Mouse (Mus musculus) cerebellum, adult 2 months (tissue): ENCODE data around the gene Rgsl1. TPM values are rescaled to one million over a fixed set of nuclear protein-coding genes. Genes with fewer than 3 reads are reported as not detected.

Source experiments
- DNase-seq, 2 experiments: peaks; one replicate each; pipeline ENCODE4 v3.0.0; 2021
- H3K27ac ChIP-seq: fragments of 200-500 bp; 2 replicates; pipeline ENCODE4 v1.5.1; 2012; ENCODE audit warnings: low read length, control low read depth, inconsistent platforms; ENCODE audit not compliant: insufficient read depth
- H3K27me3 ChIP-seq: fragments of 200-500 bp; 2 replicates; pipeline ENCODE4 v1.6.1; 2012; ENCODE audit warnings: inconsistent platforms, mild to moderate bottlenecking, low read length, moderate library complexity; ENCODE audit not compliant: control insufficient read depth, insufficient read depth
- H3K4me1 ChIP-seq: fragments of 200-500 bp; 2 replicates; pipeline ENCODE4 v1.6.1; 2011; ENCODE audit warnings: low read length; ENCODE audit not compliant: control insufficient read depth, insufficient read depth
- H3K4me3 ChIP-seq: fragments of 200-500 bp; replicated peaks from 2 replicates; pipeline ENCODE3; 2011; ENCODE audit warnings: mild to moderate bottlenecking, low read depth, low read length, control low read depth; ENCODE audit not compliant: insufficient read depth
- CTCF ChIP-seq: fragments of 200-500 bp; IDR thresholded peaks from 2 replicates; pipeline ENCODE4 v1.5.1; 2011; ENCODE audit warnings: low read depth, mild to moderate bottlenecking, control low read depth, low read length, moderate library complexity, borderline replicate concordance; ENCODE audit not compliant: insufficient read depth
- POLR2A ChIP-seq: fragments of 200-500 bp; IDR thresholded peaks from 2 replicates; pipeline ENCODE4 v1.6.1; 2011; ENCODE audit warnings: low read length, control low read depth, borderline replicate concordance; ENCODE audit not compliant: insufficient read depth
- WGBS: fragments of 180-500 bp; shearing (Covaris S2); methylation state at CpG from one replicate; pipeline ENCODE4 v1.1.7; 2018; 5-methylcytosine and 5-hydroxymethylcytosine counted together
- polyA plus RNA-seq: library from polyadenylated mRNA; depleted of rRNA; stranded (reverse); fragments of >200 nt; gene quantifications from 2 replicates; pipeline ENCODE4 v1.2.3, GENCODE M21; 2012

Rgsl1 gene
- polyA plus RNA-seq, 1 experiment: 0.70 TPM

DNA sequence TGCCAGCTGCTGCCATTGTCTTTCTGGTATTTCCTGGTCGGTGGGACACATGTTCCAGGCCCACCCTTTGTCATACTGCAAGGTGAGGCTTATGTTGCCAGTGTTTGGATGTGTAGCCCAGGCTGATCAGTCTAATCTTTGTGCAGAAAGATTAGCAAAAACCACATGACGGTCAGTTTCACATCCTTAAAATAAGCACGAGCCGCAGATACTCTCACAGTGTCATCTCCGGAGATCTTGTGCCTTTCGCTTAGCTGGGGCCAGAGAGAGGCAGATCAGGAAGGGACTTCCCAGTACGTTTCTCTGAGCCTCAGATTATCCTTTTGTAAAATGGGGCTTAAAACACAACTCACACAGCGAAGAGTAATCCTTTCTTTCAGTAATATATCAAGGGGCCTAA is 40.4 kb downstream of the Rgsl1 start:
- Histone ChIP-seq H3K27ac (no peak overlapping the region), H3K27me3 (no peaks in the 10 kb centered on the region), H3K4me3 (no peak overlapping the region), H3K4me1 (no peaks in the 10 kb centered on the region)
- 84% methylated on average over 8 of the region's 8 CpGs for WGBS
- no peak for TF ChIP-seq POLR2A
- TF ChIP-seq CTCF: no peak
- no peak for DNase-seq

DNA sequence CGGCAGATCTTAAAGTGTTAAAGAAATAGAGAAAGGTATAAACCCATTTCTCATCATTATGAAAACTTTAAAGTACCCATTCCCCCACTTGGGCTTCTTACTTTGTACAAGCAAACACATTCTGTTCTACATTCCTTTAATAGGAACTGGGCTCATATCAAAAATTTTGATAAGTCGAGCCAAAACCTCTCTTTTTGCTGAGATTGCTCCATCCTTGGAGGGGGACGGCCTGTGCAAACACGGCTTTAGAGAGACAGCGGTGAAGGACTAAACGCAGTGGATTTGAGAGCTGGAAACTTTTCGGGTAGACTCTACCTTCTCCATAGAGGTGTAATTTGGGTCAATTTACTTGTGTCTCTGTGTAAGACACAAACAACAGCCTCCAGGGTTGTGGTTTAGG is 41.3 kb downstream of the Rgsl1 start:
- DNase-seq: no peak
- 83% methylated on average over 7 of the region's 7 CpGs for WGBS
- Histone ChIP-seq H3K4me1 (no peaks in the 10 kb centered on the region), H3K4me3 (no peak overlapping the region), H3K27ac (no peak overlapping the region), H3K27me3 (no peaks in the 10 kb centered on the region)
- TF ChIP-seq POLR2A (no peak), CTCF (no peak)

DNA sequence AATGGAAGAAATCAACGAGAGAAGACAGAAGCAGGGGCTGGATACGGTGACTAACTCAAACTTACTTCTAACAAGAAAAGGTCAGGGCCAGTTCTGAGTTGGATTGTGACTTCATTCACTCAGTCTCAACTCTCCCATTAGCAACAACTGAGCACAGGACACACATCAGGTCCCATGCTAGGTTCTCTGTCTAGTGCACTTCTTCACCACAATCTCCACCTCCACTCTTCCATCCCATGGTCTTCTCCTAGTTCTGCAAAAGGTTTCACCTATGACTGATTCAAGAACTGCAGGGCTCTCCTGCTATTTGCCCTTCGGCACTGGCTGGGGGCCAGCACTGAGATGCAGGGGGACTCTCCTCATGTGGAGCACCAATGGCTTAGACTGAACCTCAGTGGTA is 49.7 kb downstream of the Rgsl1 start:
- DNase-seq: no peak
- Histone ChIP-seq H3K27me3 (no peaks in the 10 kb centered on the region), H3K27ac (no peak overlapping the region), H3K4me1 (no peaks in the 10 kb centered on the region), H3K4me3 (no peak overlapping the region)
- 88% methylated on average over 3 of the region's 3 CpGs for WGBS
- TF ChIP-seq CTCF: no peak
- TF ChIP-seq POLR2A: no peak

DNA sequence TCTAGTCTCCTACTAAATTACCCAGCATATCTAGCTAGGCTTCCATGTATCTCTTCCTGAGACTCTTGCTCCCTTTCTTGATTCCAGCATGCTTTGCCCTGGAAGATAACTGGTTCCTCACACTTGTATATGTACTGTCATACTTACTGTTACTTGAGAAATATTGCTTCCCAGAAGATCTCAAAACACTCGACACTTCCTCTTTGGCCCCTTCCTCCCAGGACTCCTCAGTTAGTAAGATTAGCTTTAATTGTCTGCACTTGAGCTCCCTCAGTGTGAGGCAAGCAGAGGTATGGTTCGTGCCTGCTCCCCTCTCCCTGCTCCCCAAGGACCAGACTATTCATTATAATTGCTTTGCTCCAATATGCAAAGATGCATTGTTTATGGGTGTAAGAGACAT is 53.2 kb downstream of the Rgsl1 start:
- Histone ChIP-seq H3K4me1 (no peaks in the 10 kb centered on the region), H3K4me3 (no peak overlapping the region), H3K27me3 (no peaks in the 10 kb centered on the region), H3K27ac (no peak overlapping the region)
- TF ChIP-seq POLR2A (no peak), CTCF (no peak)
- no peak for DNase-seq
- WGBS: 72% methylated on average over 2 of the region's 2 CpGs

DNA sequence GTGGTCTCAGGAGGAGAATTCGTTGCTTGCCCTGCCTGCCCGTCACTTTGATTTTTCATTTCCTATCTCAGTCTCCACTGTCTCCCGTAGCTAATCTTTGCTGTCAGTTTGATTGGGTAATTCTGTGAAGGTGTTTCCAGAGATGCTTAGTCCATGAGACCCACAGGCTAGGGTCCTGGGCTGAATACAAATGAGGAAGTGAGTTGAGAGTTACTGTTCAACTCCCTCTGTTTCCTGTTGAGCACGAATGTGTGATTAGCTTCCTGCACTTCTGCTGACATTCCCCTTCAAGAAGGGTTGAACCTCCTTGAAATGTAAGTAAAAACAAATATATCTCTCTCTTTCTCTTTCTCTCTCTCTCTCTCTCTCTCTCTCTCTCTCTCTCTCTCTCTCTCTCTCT is 58.3 kb downstream of the Rgsl1 start:
- 62% methylated on average over 4 of the region's 4 CpGs for WGBS
- no peak for DNase-seq
- H3K27me3 ChIP-seq: no peaks in the 10 kb centered on the region
- H3K27ac ChIP-seq: no peak overlapping the region
- no peaks in the 10 kb centered on the region for H3K4me1 ChIP-seq
- no peak overlapping the region for H3K4me3 ChIP-seq
- TF ChIP-seq POLR2A (no peak), CTCF (no peak)

DNA sequence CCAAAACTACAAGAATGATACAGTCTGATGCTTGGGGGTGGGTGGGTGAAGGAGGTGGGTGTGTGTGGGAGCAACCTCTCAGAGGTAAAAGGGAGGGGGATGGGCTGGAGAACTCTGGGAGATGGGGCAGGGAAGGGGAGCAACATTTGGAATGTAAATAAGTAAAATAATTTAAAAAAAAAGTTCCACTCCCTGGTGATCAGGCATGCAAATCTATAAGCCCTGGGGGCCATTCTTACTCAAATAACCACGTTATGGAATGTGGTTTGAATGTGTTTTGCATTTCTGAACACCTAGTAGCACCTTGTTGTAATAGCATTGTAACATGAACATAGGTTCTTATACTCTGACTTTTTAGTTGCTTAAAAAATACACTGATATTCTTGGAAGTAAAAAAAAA is 60.6 kb downstream of the Rgsl1 start:
- Histone ChIP-seq H3K27ac (no peak overlapping the region), H3K4me3 (no peak overlapping the region), H3K27me3 (no peaks in the 10 kb centered on the region), H3K4me1 (no peaks in the 10 kb centered on the region)
- no peak for DNase-seq
- TF ChIP-seq CTCF (no peak), POLR2A (no peak)
- WGBS: 41% methylated on average over 1 of the region's 1 CpGs

DNA sequence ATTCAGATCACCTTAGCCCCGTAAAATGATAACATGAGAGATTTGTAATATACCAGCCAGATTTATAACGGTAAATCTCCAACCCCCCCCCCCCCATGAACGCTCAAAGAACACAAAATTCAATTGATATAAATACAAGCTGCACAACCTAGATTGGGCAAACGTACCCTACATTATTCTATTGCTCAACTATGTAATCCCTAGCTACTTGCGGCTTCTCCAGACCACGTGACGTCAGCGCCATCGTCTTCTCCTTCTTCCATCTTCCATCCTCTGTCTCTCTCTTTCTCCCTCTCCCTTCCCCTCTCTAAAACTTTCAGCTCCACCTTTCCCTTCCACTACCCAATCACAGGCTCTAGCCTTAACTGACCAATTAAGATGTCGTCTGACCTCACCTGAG is 65.7 kb downstream of the Rgsl1 start:
- Histone ChIP-seq H3K4me1 (no peaks in the 10 kb centered on the region), H3K27me3 (no peaks in the 10 kb centered on the region), H3K27ac (no peak overlapping the region), H3K4me3 (no peak overlapping the region)
- no peak for DNase-seq
- 91% methylated on average over 10 of the region's 10 CpGs for WGBS
- TF ChIP-seq POLR2A (no peak), CTCF (no peak)

DNA sequence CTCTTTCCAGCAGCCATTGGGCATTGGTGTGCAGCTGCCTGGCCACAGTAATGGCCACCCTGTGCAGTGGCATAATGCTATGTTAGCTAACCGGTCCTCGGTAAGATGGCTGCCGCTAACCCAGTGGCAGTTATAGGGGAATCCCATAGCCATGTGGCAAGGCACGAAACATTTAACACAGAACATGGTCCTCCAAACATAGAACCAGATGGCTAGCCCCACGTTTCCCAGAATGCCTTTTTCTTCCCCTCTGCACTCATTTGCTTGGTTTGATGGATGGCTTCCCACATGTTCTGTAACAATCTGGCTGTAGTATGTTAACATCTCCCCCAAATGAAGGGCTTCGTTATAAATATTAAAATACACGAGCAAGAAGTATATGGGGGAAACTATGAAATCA is 67.7 kb downstream of the Rgsl1 start:
- TF ChIP-seq CTCF (no peak), POLR2A (no peak)
- 88% methylated on average over 7 of the region's 7 CpGs for WGBS
- H3K27ac ChIP-seq: no peak overlapping the region
- no peaks in the 10 kb centered on the region for H3K4me1 ChIP-seq
- H3K4me3 ChIP-seq: no peak overlapping the region
- no peak for DNase-seq
- no peaks in the 10 kb centered on the region for H3K27me3 ChIP-seq
